Mouse (Mus musculus): Measurements from ENCODE around the gene Apoh.

Gene Apoh

GRCm38 (mm10) chr11:108333006-108333405, 10.1 kb upstream of the Apoh start:
- DNase-seq (ENCODE audit: low read depth in 1 of 2, low spot score in 2 of 2) = no peak

- DNase-seq (ENCODE audit: low read depth in 1 of 2, low spot score in 2 of 2) = no peak
Observed at GRCm38 (mm10) chr11:108333583-108334379, 9.4 kb upstream of the Apoh start.

GRCm38 (mm10) chr11:108334658-108335057, 8.5 kb upstream of the Apoh start:
- no peak for DNase-seq (ENCODE audit: low read depth in 1 of 2, low spot score in 2 of 2)

DNA sequence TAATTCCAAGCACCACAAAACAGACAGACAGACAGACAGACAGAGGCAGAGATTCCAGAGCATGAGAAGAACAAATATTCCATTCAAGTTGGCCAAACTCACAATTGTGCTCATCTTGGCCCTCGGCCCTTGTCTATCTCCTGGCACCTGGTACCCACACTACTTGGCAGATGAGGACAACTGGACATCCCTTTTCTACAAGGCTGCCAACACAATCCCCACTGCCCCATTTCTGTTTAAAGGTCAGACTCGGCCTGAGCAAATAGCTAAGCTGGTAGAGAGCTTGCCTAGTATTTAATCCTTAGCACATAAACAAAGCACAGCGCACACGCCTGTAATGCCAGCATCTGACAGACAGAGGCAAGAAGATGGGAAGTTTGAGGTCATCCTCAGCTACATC, 7.6 kb upstream of the Apoh start:
- DNase-seq (ENCODE audit: low read depth in 1 of 2, low spot score in 2 of 2) = no peak

DNA sequence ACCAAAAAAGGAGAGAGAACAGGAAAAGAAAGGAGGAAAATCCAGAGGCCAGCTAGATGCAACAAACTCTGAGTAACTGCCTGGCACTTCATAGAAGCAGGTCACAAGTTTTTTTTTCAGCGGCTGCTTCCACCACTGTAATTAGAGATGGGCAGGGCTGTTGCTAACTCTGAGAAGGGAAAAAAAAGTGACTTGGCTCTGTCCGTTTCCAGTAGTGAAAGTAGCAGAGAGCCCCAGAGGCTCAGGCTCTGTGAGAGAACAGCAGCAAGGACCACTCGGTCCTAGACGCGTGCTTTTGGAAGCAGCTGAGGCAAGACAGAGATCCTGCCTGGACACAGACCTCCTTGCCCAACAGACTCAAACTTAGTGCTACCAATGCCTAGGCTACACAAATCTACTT, 6.7 kb upstream of the Apoh start:
- no peak for DNase-seq (ENCODE audit: low read depth in 1 of 2, low spot score in 2 of 2)

- DNase-seq (ENCODE audit: low read depth in 1 of 2, low spot score in 2 of 2) = no peak
Observed at GRCm38 (mm10) chr11:108340293-108340692, 2.9 kb upstream of the Apoh start.

DNA sequence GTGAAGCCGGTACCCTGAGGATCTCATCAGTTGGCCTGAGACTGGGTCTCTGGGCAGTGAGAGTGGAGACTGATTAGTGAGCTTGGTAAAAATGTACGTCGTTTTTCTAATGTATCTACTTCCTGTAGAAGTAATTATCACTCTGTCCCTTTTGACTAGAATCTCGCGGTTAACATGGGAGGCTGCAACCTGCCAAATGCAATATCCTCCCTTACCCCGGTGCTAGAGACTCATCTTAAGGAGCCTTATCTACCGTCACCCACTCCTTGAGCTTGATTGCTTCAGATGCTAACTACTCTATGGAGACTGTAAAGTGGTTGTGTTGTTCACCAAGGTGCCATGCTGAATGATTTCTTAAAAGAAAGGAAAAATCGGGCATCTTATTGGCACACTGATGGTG, 1.4 kb upstream of the Apoh start:
- DNase-seq (ENCODE audit: low read depth in 1 of 2, low spot score in 2 of 2) = no peak

GRCm38 (mm10) chr11:108343789-108344462, 772 bp downstream of the Apoh start, which contains the start of gene Prkca:
Gene Prkca (minus strand): TSS chr11:108343928.
- peak; percentile 30 to 52 for DNase-seq (ENCODE audit: low read depth in 1 of 2, low spot score in 2 of 2)

DNA sequence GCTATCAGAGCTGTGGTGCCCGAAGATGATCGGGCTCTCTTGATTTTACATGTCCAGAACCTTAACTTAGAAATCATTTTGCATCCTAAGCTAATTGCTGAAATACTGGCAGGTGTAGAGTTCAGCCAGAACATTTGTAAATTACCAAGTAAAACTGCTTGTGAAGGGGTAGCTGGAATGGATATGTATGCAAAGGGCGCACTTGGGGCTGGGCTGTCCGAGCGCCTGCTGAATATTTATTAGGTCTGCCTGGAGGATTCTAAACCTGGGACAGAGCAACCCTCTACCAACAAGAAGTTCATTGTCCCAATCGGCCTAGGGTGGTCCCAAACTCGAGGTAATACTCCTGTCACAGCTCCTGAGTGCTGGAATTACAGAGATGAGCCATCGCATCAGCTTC, 1.6 kb downstream of the Apoh start:
- no peak for DNase-seq (ENCODE audit: low read depth in 1 of 2, low spot score in 2 of 2)

DNA sequence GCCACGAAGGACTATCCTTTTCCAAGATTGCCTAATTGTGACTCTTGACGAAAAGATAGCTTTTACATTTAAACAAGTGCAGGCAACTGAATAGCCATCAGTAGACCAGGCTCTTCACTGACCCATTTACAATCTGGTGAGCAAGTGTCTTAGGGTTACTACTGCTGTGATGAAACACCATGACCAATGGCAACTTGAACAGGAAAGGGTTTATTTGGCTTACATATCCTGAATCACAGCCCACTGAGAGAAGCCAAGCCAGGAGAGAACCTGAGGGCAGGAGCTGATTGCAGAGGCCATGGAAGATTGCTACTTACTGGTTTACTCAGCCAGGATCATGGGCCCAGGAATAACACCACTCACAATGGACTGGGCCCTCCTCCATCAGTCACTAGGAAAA, 2.2 kb downstream of the Apoh start:
- no peak for DNase-seq (ENCODE audit: low read depth in 1 of 2, low spot score in 2 of 2)

DNA sequence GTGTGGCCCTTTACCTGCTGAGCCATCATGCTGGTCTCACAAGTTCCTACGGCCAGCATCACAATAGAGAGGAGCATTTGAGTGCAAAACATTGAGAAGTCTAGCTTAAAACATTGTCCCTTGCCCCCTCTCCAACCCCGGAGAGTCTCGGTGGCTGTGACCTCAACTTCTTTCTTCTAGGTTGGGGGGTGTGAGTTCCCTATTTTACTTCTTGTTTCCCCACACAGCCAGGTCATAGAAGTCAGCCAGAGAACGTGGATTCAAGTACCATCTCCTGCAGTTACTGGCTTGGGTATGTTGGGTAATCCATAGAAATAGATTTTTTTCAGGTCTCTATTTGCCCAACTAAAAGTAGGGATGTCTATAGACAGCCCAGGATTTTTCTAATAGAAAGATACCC, 7.6 kb downstream of the Apoh start:
- no peak for DNase-seq (ENCODE audit: low read depth in 1 of 2, low spot score in 2 of 2)

GRCm38 (mm10) chr11:108352842-108353388, 9.8 kb downstream of the Apoh start:
- DNase-seq (ENCODE audit: low read depth in 1 of 2, low spot score in 2 of 2) = no peak

DNA sequence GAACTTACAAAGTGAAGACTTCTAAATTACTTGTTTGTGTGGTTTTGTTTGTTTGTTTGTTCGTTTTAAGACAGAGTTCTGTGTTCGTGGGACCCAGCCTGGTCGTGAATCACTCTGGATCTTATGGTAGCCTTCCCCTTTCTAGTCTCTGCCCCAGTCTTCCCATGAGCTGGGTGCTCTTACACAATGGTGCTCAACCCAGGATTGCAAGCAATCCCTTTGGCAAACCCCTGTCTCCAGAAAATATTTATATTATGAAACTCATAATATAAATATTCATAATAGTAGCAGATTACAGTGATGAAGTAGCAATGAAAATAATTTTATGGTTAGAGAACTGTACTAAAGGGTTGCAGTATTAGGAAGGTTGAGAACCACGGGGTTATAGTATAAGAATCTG, 12.9 kb downstream of the Apoh start:
- no peak for DNase-seq (ENCODE audit: low read depth in 1 of 2, low spot score in 2 of 2)

DNA sequence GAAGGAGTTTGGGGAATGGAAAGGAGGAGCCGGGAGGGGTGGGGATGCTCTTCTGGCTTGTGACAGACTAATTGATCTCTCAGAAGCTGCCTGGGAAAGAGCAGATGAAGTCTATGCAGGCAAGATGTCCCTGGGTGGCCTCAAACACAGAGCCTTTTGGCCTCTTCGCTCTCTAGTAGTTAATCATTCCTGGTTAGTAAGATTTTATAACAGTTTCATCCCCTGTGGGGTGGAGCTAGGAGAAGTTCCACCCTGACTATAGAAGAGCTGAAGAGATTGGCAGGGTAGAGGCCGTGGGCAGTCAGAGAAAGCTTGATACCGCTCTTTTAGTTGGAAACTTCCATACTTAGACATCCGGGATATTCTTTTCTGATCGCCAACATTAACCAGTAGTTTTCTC, 15.8 kb downstream of the Apoh start:
- DNase-seq (ENCODE audit: low read depth in 1 of 2, low spot score in 2 of 2) = no peak

DNA sequence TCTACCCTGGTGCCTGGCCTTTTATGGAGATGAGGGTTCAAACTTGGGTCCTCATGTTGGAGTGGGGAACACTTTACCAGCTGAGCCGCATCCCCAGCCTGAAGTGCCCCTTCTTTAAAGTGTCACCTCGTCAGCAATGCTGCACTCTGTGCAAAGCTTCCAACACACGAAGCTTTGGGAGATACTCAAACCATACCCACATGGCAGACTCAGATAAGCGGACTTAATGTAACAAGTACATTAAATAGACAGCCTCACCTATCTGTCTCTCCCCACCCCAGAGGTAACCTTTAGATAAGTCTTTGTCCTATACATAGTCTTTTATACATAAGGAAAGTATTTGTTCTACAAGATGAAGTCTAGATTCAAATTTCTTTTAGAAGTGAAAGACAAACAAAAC, 17.8 kb downstream of the Apoh start:
- DNase-seq (ENCODE audit: low read depth in 1 of 2, low spot score in 2 of 2) = no peak

GRCm38 (mm10) chr11:108362965-108363364, 19.8 kb downstream of the Apoh start:
- no peak for DNase-seq (ENCODE audit: low read depth in 1 of 2, low spot score in 2 of 2)

DNA sequence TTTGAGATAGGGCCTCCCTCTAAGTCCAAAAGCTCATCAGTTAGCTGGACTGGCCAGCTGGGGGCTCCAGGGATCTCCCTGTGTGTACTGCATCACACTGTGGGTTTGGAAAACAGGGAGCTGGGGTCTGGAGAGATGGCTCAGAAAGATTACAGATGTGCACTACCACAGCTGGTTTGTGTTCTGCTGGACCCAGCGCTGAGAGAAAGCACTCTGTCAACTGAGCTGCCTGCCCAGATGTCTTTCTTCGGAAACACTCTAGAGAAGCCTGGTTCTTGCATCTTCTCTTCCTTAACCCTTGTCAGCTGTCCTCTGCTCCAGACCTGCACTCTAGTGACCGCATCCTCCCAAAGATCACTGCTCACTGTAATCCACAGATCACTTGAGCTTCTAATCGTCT, 20.8 kb downstream of the Apoh start:
- no peak for DNase-seq (ENCODE audit: low read depth in 1 of 2, low spot score in 2 of 2)

DNA sequence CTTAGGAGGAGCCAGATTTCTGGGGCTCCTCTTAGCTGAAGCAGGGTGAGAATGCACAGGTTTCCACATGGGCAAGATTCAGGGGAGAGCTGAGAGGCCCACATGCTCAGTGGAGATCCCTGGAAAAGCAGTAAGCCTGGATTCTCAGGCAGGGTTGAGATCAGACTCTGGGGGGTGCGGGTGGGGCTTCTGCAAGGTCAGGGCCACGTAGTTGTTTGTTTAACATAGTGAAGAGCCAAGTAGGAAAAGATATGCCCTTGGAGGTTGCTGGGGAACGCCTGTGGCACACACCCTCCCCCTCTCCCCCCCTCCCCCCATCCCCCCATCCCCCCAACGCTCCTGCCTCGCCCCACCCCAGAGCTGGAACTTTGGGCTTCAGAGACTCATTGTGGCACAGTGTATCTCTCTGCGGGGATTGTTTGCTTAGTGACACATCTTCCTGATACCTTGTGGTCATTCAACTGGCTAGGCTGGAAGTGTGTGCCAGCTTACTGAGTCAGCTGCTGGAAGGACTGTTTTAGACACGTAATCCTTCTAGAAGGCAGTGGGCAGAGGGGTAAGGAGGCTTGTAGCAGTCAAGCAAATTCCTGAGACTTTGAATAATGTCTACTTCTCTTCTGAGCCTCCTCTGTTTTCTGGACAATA, 21.9 kb downstream of the Apoh start:
- DNase-seq (ENCODE audit: low read depth in 1 of 2, low spot score in 2 of 2) = no peak

DNA sequence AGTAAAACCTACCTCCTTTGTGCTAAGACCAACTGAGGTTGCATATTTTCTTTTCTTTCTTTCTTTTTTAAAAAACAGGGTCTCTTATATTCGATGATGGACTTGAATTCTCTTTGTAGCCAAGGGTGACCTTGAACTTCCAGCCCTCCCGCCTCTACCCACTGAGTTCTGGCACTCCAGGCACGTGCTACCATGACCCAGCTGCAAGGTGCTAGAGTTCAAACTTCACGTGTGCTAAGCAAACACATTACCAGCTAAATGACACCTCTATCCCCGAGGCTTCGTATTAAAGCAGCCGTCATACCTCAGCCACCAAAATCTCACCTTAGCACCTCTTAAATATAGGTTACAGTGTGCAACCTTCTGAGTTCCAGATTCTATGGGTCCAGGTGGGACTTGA, 22.4 kb downstream of the Apoh start:
- no peak for DNase-seq (ENCODE audit: low read depth in 1 of 2, low spot score in 2 of 2)

DNA sequence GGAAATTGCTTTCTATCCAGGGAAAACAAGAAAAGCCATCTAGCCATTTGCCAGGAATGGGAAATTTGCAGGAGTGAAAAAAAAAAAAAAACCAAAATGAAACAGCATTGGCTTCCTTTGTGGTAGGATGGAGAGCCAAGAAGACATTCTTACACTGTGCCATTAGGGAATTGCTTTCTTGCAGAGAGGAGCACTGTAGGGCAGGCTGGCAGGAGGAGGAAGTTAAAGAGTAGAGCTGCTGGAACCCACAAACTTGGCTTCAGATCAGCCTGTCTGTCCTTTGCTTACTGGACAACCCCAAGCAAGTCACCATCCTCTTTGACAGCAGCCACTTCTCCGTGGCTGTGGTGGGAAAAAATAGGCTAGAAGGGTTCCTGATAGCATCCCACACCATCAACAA, 23.9 kb downstream of the Apoh start:
- no peak for DNase-seq (ENCODE audit: low read depth in 1 of 2, low spot score in 2 of 2)

- no peak for DNase-seq (ENCODE audit: low read depth in 1 of 2, low spot score in 2 of 2)
Observed at GRCm38 (mm10) chr11:108376815-108377214, 33.7 kb downstream of the Apoh start.

Measured in monocyte, adult 2 months (primary cell).